Mouse (Mus musculus): ENCODE results near the gene Akap4. TPM values are rescaled to one million over a fixed set of nuclear protein-coding genes. Genes with fewer than 3 reads are reported as not detected.

Akap4 gene
- polyA plus RNA-seq (2012; rRNA removed), result not detected in 2 replicates

GRCm38 (mm10) chrX:7067219-7067618 lies at the start of gene Akap4:
Akap4 (plus strand) TSS chrX:7067519.

GRCm38 (mm10) chrX:7041519-7041918 lies 25.8 kb upstream of the Akap4 start, which contains the start of gene Ccnb3:
Ccnb3 (minus strand) TSS chrX:7041619.

Other genes starting within 250 kb of the Akap4 start
- gene Ccnb3, start 25.9 kb upstream of the Akap4 start, polyA plus RNA-seq (2012; rRNA removed), result not detected in 2 replicates

Data from central nervous system, embryonic 18 days (tissue).